Mouse (Mus musculus): ENCODE results near the gene Gm17509. TPM values are rescaled to one million over a fixed set of nuclear protein-coding genes. Genes with fewer than 3 reads are reported as not detected.

The Gm17509 gene
- polyA plus RNA-seq, 1 experiment from 2014 or later = not detected

GRCm38 (mm10) chr13:117217621-117218020 is 3.3 kb downstream of the Gm17509 start:
- WGBS = 59% methylated on average over 11 of the region's 11 CpGs
- peaks cover 4% of the 10 kb centered on the region; the same call in 1 of the 2 replicates for H3K4me1 ChIP-seq (replicated peaks; ENCODE audit: control insufficient read depth, insufficient read depth, low read length)
- no peak for DNase-seq (ENCODE audit: low spot score)

GRCm38 (mm10) chr13:117216752-117217363 is 4.0 kb downstream of the Gm17509 start:
- 29% methylated on average over 9 of the region's 9 CpGs for WGBS
- DNase-seq (ENCODE audit: low spot score) = no peak
- Histone ChIP-seq H3K4me1 (replicated peaks; ENCODE audit: control insufficient read depth, insufficient read depth, low read length) (peaks cover 4% of the 10 kb centered on the region; the same call in 1 of the 2 replicates), H3K4me2 (ENCODE audit: low read length) (no peak overlapping the region), H3K27me3 (replicated peaks; ENCODE audit: control insufficient read depth, insufficient read depth, low read length) (peaks cover 25% of the 10 kb centered on the region), H3K27ac (ENCODE audit: low read depth) (no peak overlapping the region), H3K9ac (ENCODE audit: low read length) (no peak overlapping the region), H3K36me3 (ENCODE audit: control insufficient read depth, insufficient read depth, low read length) (no peaks in the 10 kb centered on the region), H3K4me3 (ENCODE audit: low read depth, low read length) (no peak overlapping the region), H3K9me3 (ENCODE audit: control insufficient read depth, low read length) (no peaks in the 10 kb centered on the region)
- ATAC-seq (replicated peaks; ENCODE audit: low FRiP score, low TSS enrichment, low read depth) = no peak

More at GRCm38 (mm10) chr13:117217621-117218020, 3.3 kb downstream of the Gm17509 start:
- Histone ChIP-seq H3K27ac (ENCODE audit: low read depth) (no peak overlapping the region), H3K9me3 (ENCODE audit: control insufficient read depth, low read length) (no peaks in the 10 kb centered on the region), H3K4me3 (ENCODE audit: low read depth, low read length) (no peak overlapping the region), H3K27me3 (replicated peaks; ENCODE audit: control insufficient read depth, insufficient read depth, low read length) (peaks cover 28% of the 10 kb centered on the region), H3K36me3 (ENCODE audit: control insufficient read depth, insufficient read depth, low read length) (no peaks in the 10 kb centered on the region), H3K9ac (ENCODE audit: low read length) (no peak overlapping the region), H3K4me2 (ENCODE audit: low read length) (no peak overlapping the region)
- no peak for ATAC-seq (replicated peaks; ENCODE audit: low FRiP score, low TSS enrichment, low read depth)

- 23% methylated on average over 10 of the region's 10 CpGs for WGBS
- Histone ChIP-seq H3K36me3 (ENCODE audit: control insufficient read depth, insufficient read depth, low read length) (no peaks in the 10 kb centered on the region), H3K4me2 (ENCODE audit: low read length) (no peak overlapping the region), H3K9me3 (ENCODE audit: control insufficient read depth, low read length) (no peaks in the 10 kb centered on the region), H3K4me1 (replicated peaks; ENCODE audit: control insufficient read depth, insufficient read depth, low read length) (peaks cover 4% of the 10 kb centered on the region; the same call in 1 of the 2 replicates), H3K4me3 (ENCODE audit: low read depth, low read length) (no peak overlapping the region), H3K9ac (ENCODE audit: low read length) (no peak overlapping the region), H3K27me3 (replicated peaks; ENCODE audit: control insufficient read depth, insufficient read depth, low read length) (peaks cover 18% of the 10 kb centered on the region), H3K27ac (ENCODE audit: low read depth) (no peak overlapping the region)
- no peak for ATAC-seq (replicated peaks; ENCODE audit: low FRiP score, low TSS enrichment, low read depth)
- DNase-seq (ENCODE audit: low spot score) = no peak
Measured at GRCm38 (mm10) chr13:117216126-117216525, 4.7 kb downstream of the Gm17509 start.

- DNase-seq (ENCODE audit: low spot score) = no peak
- Histone ChIP-seq H3K9me3 (ENCODE audit: control insufficient read depth, low read length) (no peaks in the 10 kb centered on the region), H3K27ac (ENCODE audit: low read depth) (no peak overlapping the region), H3K4me1 (replicated peaks; ENCODE audit: control insufficient read depth, insufficient read depth, low read length) (0 out of 2 replicates have a peak, but pooled peaks cover 4% of the 10 kb centered on the region), H3K9ac (ENCODE audit: low read length) (no peak overlapping the region), H3K4me2 (ENCODE audit: low read length) (no peak overlapping the region), H3K4me3 (ENCODE audit: low read depth, low read length) (no peak overlapping the region), H3K27me3 (replicated peaks; ENCODE audit: control insufficient read depth, insufficient read depth, low read length) (peaks cover 11% of the 10 kb centered on the region; the same call in 1 of the 2 replicates), H3K36me3 (ENCODE audit: control insufficient read depth, insufficient read depth, low read length) (no peaks in the 10 kb centered on the region)
- no peak for ATAC-seq (replicated peaks; ENCODE audit: low FRiP score, low TSS enrichment, low read depth)
- 19% methylated on average over 10 of the region's 10 CpGs for WGBS
Measured at GRCm38 (mm10) chr13:117215481-117215880, 5.4 kb downstream of the Gm17509 start.

GRCm38 (mm10) chr13:117211386-117211875 is 9.4 kb downstream of the Gm17509 start:
- Histone ChIP-seq H3K9ac (ENCODE audit: low read length) (no peak overlapping the region), H3K36me3 (ENCODE audit: control insufficient read depth, insufficient read depth, low read length) (no peaks in the 10 kb centered on the region), H3K9me3 (ENCODE audit: control insufficient read depth, low read length) (no peaks in the 10 kb centered on the region), H3K27me3 (replicated peaks; ENCODE audit: control insufficient read depth, insufficient read depth, low read length) (no peaks in the 10 kb centered on the region), H3K27ac (ENCODE audit: low read depth) (no peak overlapping the region), H3K4me3 (ENCODE audit: low read depth, low read length) (no peak overlapping the region), H3K4me1 (replicated peaks; ENCODE audit: control insufficient read depth, insufficient read depth, low read length) (no peaks in the 10 kb centered on the region), H3K4me2 (ENCODE audit: low read length) (no peak overlapping the region)
- WGBS = 61% methylated on average over 11 of the region's 11 CpGs
- DNase-seq (ENCODE audit: low spot score) (no peak), ATAC-seq (replicated peaks; ENCODE audit: low FRiP score, low TSS enrichment, low read depth) (no peak)

- H3K4me1 ChIP-seq (replicated peaks; ENCODE audit: control insufficient read depth, insufficient read depth, low read length) = no peaks in the 10 kb centered on the region
- H3K9me3 ChIP-seq (ENCODE audit: control insufficient read depth, low read length) = no peaks in the 10 kb centered on the region
- H3K4me3 ChIP-seq (ENCODE audit: low read depth, low read length) = no peak within 1 kb of the TSS
- H3K9ac ChIP-seq (ENCODE audit: low read length) = no peak within 1 kb of the TSS
- H3K27ac ChIP-seq (ENCODE audit: low read depth) = no peak within 1 kb of the TSS
- ATAC-seq (replicated peaks; ENCODE audit: low FRiP score, low TSS enrichment, low read depth) (no peak), DNase-seq (ENCODE audit: low spot score) (no peak)
- 59% methylated on average over 6 of the region's 6 CpGs for WGBS
- no peaks in the 10 kb centered on the region for H3K36me3 ChIP-seq (ENCODE audit: control insufficient read depth, insufficient read depth, low read length)
- no peaks in the 10 kb centered on the region for H3K27me3 ChIP-seq (replicated peaks; ENCODE audit: control insufficient read depth, insufficient read depth, low read length)
- H3K4me2 ChIP-seq (ENCODE audit: low read length) = no peak within 1 kb of the TSS
Measured at GRCm38 (mm10) chr13:117208236-117208635, 12.6 kb downstream of the Gm17509 start, which contains the start of gene Emb. Gene Emb (plus strand): TSS chr13:117208536.

- WGBS = 89% methylated on average over 8 of the region's 8 CpGs
- Histone ChIP-seq H3K36me3 (ENCODE audit: control insufficient read depth, insufficient read depth, low read length) (no peaks in the 10 kb centered on the region), H3K9me3 (ENCODE audit: control insufficient read depth, low read length) (no peaks in the 10 kb centered on the region), H3K4me3 (ENCODE audit: low read depth, low read length) (no peak overlapping the region), H3K9ac (ENCODE audit: low read length) (no peak overlapping the region), H3K27ac (ENCODE audit: low read depth) (no peak overlapping the region), H3K27me3 (replicated peaks; ENCODE audit: control insufficient read depth, insufficient read depth, low read length) (no peaks in the 10 kb centered on the region), H3K4me2 (ENCODE audit: low read length) (no peak overlapping the region), H3K4me1 (replicated peaks; ENCODE audit: control insufficient read depth, insufficient read depth, low read length) (no peaks in the 10 kb centered on the region)
- ATAC-seq (replicated peaks; ENCODE audit: low FRiP score, low TSS enrichment, low read depth) (no peak), DNase-seq (ENCODE audit: low spot score) (no peak)
Measured at GRCm38 (mm10) chr13:117206066-117206465, 14.8 kb downstream of the Gm17509 start.

GRCm38 (mm10) chr13:117204685-117205084 is 16.2 kb downstream of the Gm17509 start:
- H3K9me3 ChIP-seq (ENCODE audit: control insufficient read depth, low read length) = no peaks in the 10 kb centered on the region
- no peak overlapping the region for H3K4me2 ChIP-seq (ENCODE audit: low read length)
- ATAC-seq (replicated peaks; ENCODE audit: low FRiP score, low TSS enrichment, low read depth) (no peak), DNase-seq (ENCODE audit: low spot score) (no peak)
- WGBS = 94% methylated on average over 7 of the region's 7 CpGs
- no peaks in the 10 kb centered on the region for H3K4me1 ChIP-seq (replicated peaks; ENCODE audit: control insufficient read depth, insufficient read depth, low read length)
- no peak overlapping the region for H3K27ac ChIP-seq (ENCODE audit: low read depth)
- no peak overlapping the region for H3K4me3 ChIP-seq (ENCODE audit: low read depth, low read length)
- H3K36me3 ChIP-seq (ENCODE audit: control insufficient read depth, insufficient read depth, low read length) = no peaks in the 10 kb centered on the region
- H3K9ac ChIP-seq (ENCODE audit: low read length) = no peak overlapping the region
- no peaks in the 10 kb centered on the region for H3K27me3 ChIP-seq (replicated peaks; ENCODE audit: control insufficient read depth, insufficient read depth, low read length)
